Mouse (Mus musculus): ENCODE results near the gene Gad1.
A peak's percentile ranks its signal among the peaks of the same experiment; 100 is the strongest.
"Not testable (repeated sequence)": the region's sequence is repeated elsewhere in the genome, so short reads cannot be mapped to it uniquely, and the experiment has no call there.

The Gad1 gene

GRCm38 (mm10) chr2:70552772-70553171 is at the start of gene Gad1:
Gene Gad1, plus strand, starts transcription at chr2:70553072.
- no peak for DNase-seq (ENCODE audit: low read depth, low spot score)

- no peak for DNase-seq (ENCODE audit: low read depth, low spot score)
These were observed 49.4 kb upstream of the Gad1 start for GRCm38 (mm10) chr2:70503436-70503835.

- DNase-seq (ENCODE audit: low read depth, low spot score), result no peak
These were observed 47.6 kb upstream of the Gad1 start for GRCm38 (mm10) chr2:70505229-70505628.

- DNase-seq (ENCODE audit: low read depth, low spot score), result no peak
These were observed 47.0 kb upstream of the Gad1 start for GRCm38 (mm10) chr2:70505896-70506295.

- DNase-seq (ENCODE audit: low read depth, low spot score), result no peak
These were observed 46.5 kb upstream of the Gad1 start for GRCm38 (mm10) chr2:70506372-70506771.

GRCm38 (mm10) chr2:70508496-70508895 is 44.4 kb upstream of the Gad1 start, which contains the start of gene Erich2:
Gene Erich2, plus strand, starts transcription at chr2:70508819.
- DNase-seq (ENCODE audit: low read depth, low spot score), result no peak

- peak; percentile 69 for DNase-seq (ENCODE audit: low read depth, low spot score)
These were observed 43.7 kb upstream of the Gad1 start for GRCm38 (mm10) chr2:70509021-70509632.

GRCm38 (mm10) chr2:70538283-70538682 is 14.6 kb upstream of the Gad1 start:
- not testable (repeated sequence) for DNase-seq (ENCODE audit: low read depth, low spot score)

- no peak for DNase-seq (ENCODE audit: low read depth, low spot score)
These were observed 2.2 kb upstream of the Gad1 start for GRCm38 (mm10) chr2:70550671-70551070.

- DNase-seq (ENCODE audit: low read depth, low spot score), result no peak
These were observed 1.4 kb upstream of the Gad1 start for GRCm38 (mm10) chr2:70551446-70551845.

- no peak for DNase-seq (ENCODE audit: low read depth, low spot score)
These were observed 739 bp upstream of the Gad1 start for GRCm38 (mm10) chr2:70552067-70552598.

GRCm38 (mm10) chr2:70553826-70554225 is 954 bp downstream of the Gad1 start:
- DNase-seq (ENCODE audit: low read depth, low spot score), result no peak

GRCm38 (mm10) chr2:70558112-70558842 is 5.4 kb downstream of the Gad1 start:
- peak; percentile 92 for DNase-seq (ENCODE audit: low read depth, low spot score)

- DNase-seq (ENCODE audit: low read depth, low spot score), result no peak
These were observed 6.1 kb downstream of the Gad1 start for GRCm38 (mm10) chr2:70558843-70559451.

GRCm38 (mm10) chr2:70559520-70559919 is 6.6 kb downstream of the Gad1 start:
- DNase-seq (ENCODE audit: low read depth, low spot score), result peak; percentile 85

GRCm38 (mm10) chr2:70561077-70561795 is 8.4 kb downstream of the Gad1 start:
- peak; percentile 84 for DNase-seq (ENCODE audit: low read depth, low spot score)

- DNase-seq (ENCODE audit: low read depth, low spot score), result no peak
These were observed 9.2 kb downstream of the Gad1 start for GRCm38 (mm10) chr2:70562011-70562491.

- DNase-seq (ENCODE audit: low read depth, low spot score), result no peak
These were observed 9.7 kb downstream of the Gad1 start for GRCm38 (mm10) chr2:70562611-70562980.

- no peak for DNase-seq (ENCODE audit: low read depth, low spot score)
These were observed 10.3 kb downstream of the Gad1 start for GRCm38 (mm10) chr2:70562981-70563671.

GRCm38 (mm10) chr2:70563721-70564645 is 11.1 kb downstream of the Gad1 start:
- no peak for DNase-seq (ENCODE audit: low read depth, low spot score)

Measured in forelimb bud, embryonic 11.5 days (tissue).